Mouse (Mus musculus) gastrocnemius, postnatal 14 days (tissue): ENCODE measurements around the gene Nceh1. TPM values are rescaled to one million over a fixed set of nuclear protein-coding genes. Genes with fewer than 3 reads are reported as not detected.

Experiments used
- DNase-seq: peaks from one replicate; pipeline ENCODE4 v3.0.0; 2021; ENCODE audit warnings: mixed read lengths
- intact Hi-C: fragments of 180-260 bp; cut with DNase I; formaldehyde crosslinking; loops from one replicate; pipeline ENCODE4 v1.15.1; 2025; ENCODE audit warnings: low total_unique reads
- total RNA-seq, 2 experiments: library from RNA; stranded (reverse); gene quantifications; 2 replicates each; pipeline ENCODE4 v1.2.3; 2021

Gene Nceh1
- total RNA-seq, 2 experiments from 2014 or later: 11.0 to 19.7 TPM

- no peak for DNase-seq
- intact Hi-C loops: no loop called here
Observed at GRCm38 (mm10) chr3:27311475-27311874, 128.7 kb downstream of the Nceh1 start.

DNA sequence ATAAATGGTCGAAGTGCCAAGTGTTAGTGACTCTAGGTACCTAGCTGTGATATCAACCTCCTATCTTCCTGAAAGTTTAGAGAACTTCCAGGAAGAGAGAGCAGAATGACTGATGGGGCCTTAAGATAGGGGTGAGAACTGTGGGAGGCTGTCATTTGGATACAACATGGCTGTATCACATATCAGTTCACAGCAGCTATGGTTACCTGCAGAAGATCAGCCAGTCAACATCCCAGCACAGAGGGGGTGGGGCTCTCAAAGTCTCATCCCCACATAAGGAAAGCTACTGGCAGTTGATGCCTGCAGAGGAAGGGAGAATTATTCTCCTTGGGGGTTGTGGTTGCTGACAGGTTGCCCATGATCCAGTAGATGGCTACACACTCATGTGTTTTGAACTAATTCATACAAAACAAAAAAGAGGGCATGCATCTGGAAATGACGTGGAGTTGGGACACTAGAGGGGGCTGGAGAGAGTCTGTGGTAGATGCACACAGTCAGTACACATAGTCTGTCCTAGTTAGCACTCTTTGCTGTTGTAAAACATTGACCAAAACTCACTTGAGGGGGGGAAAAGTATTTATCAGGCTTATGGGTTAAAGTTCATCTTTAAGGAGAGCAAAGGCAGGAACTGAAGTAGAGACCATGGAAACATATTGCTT, 131.9 kb downstream of the Nceh1 start:
- no peak for DNase-seq
- intact Hi-C loops: no loop called here

GRCm38 (mm10) chr3:27316559-27317287, 134.0 kb downstream of the Nceh1 start, which contains the start of gene Tnfsf10:
Gene Tnfsf10, plus strand, starts transcription at chr3:27317028.
- DNase-seq: no peak
- intact Hi-C loops: no loop called here

- DNase-seq: no peak
- intact Hi-C loops: no loop called here
Observed at GRCm38 (mm10) chr3:27317288-27318024, 134.7 kb downstream of the Nceh1 start.

- no peak for DNase-seq
- intact Hi-C loops: no loop called here
Observed at GRCm38 (mm10) chr3:27319650-27320049, 136.9 kb downstream of the Nceh1 start.

GRCm38 (mm10) chr3:27320613-27321495, 138.1 kb downstream of the Nceh1 start:
- no peak for DNase-seq
- intact Hi-C loops: no loop called here

DNA sequence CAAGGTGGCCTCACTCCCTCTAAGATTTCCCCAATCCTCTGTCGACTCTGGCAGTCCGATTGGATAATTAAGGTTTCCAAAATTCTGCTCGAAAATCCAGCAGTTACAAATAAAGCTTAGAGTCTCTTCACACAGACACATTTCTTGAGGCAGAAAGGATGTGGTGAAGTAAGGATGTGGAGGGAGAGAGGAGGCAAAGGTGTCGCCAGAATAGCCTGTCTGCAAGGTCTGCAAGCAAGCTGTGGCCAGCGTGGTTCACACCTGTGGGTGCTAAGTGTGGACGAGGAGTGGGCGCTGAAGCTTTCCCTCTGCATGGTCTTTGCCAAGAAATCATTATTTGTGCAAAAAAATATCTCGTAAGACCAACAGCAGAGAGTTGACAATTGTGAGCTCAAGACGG, 139.8 kb downstream of the Nceh1 start:
- intact Hi-C loops: no loop called here
- DNase-seq: no peak

- intact Hi-C loops: no loop called here
Observed at GRCm38 (mm10) chr3:27323551-27323950, 140.8 kb downstream of the Nceh1 start.

DNA sequence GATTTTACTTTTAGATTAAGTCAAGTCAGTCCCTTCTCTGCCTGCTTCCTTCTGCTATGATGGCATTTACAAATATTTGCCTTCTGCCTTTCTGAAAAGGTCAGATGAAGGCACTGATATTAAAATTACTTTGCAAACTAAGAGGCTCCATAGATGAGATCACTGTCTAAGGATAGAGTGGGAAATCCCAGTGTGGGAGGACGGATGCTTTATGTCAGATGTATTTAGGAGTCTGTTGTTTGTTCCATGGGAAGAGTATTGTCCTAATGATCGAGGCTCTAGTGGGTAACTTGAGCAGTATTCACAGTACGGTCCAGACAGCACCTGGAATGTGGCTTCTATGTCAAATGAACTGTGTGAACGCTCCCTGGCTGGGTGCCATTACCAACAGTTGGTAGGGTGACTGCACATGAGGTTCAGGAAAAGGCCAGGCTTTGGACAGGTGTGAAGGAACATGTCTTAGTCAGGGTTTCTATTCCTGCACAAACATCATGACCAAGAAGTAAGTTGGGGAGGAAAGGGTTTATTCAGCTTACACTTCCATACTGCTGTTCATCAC, 143.9 kb downstream of the Nceh1 start:
- no peak for DNase-seq
- intact Hi-C loops: no loop called here

More at GRCm38 (mm10) chr3:27323551-27323950, 140.8 kb downstream of the Nceh1 start:
- DNase-seq: no peak

- intact Hi-C loops: no loop called here
- no peak for DNase-seq
Observed at GRCm38 (mm10) chr3:27330706-27331105, 147.9 kb downstream of the Nceh1 start.

Other genes with a start within 250 kb of the Nceh1 start
- 1 to 10 TPM; 3.6 to 4.7 TPM for gene Ect2, start 29.1 kb upstream of the Nceh1 start, total RNA-seq
- gene Tnfsf10, start 134.1 kb downstream of the Nceh1 start, total RNA-seq: 1 to 10 TPM; 5.1 to 7.6 TPM
- gene Ghsr, start 188.4 kb downstream of the Nceh1 start, total RNA-seq: not detected